Mouse (Mus musculus): ENCODE measurements at regions not wholly inside any gene's neighbourhood (a gene's known extent, or its start where the extent isn't known, plus 50 kb on each side); places are given as distances from the start of the nearest gene placed in this dataset.
"Not testable (repeated sequence)": the region's sequence is repeated elsewhere in the genome, so short reads cannot be mapped to it uniquely, and the experiment has no call there.

GRCm38 (mm10) chr16:15185714-15186113 lies 131.5 kb upstream of the Gm21897 start:
- Histone ChIP-seq H3K4me1 (ENCODE audit: control insufficient read depth, insufficient read depth, low read length) (no peaks in the 10 kb centered on the region), H3K27me3 (ENCODE audit: control insufficient read depth, insufficient read depth, low read length) (no peaks in the 10 kb centered on the region), H3K27ac (ENCODE audit: insufficient read depth, low read length) (no peak overlapping the region), H3K4me3 (replicated peaks; ENCODE audit: insufficient read depth, low read depth, low read length) (no peak overlapping the region)
- DNase-seq: no peak
- WGBS: 80% methylated on average over 1 of the region's 1 CpGs
- TF ChIP-seq POLR2A (IDR thresholded peaks at IDR 0.05; ENCODE audit: borderline replicate concordance, insufficient read depth, low read length): no peak
- TF ChIP-seq CTCF (IDR thresholded peaks at IDR 0.05; ENCODE audit: borderline replicate concordance, insufficient read depth, low read depth, low read length): no peak

GRCm38 (mm10) chr16:15194926-15195711 lies 122.1 kb upstream of the Gm21897 start:
- no peak for TF ChIP-seq POLR2A (IDR thresholded peaks at IDR 0.05; ENCODE audit: borderline replicate concordance, insufficient read depth, low read length)
- no peak for TF ChIP-seq CTCF (IDR thresholded peaks at IDR 0.05; ENCODE audit: borderline replicate concordance, insufficient read depth, low read depth, low read length)
- Histone ChIP-seq H3K27ac (ENCODE audit: insufficient read depth, low read length) (no peak overlapping the region), H3K4me3 (replicated peaks; ENCODE audit: insufficient read depth, low read depth, low read length) (no peak overlapping the region), H3K27me3 (ENCODE audit: control insufficient read depth, insufficient read depth, low read length) (no peaks in the 10 kb centered on the region), H3K4me1 (ENCODE audit: control insufficient read depth, insufficient read depth, low read length) (no peaks in the 10 kb centered on the region)
- DNase-seq: no peak
- 26% methylated on average over 6 of the region's 6 CpGs for WGBS

- H3K27ac ChIP-seq (ENCODE audit: insufficient read depth, low read length); H3K4me3 ChIP-seq (replicated peaks; ENCODE audit: insufficient read depth, low read depth, low read length); H3K27me3 ChIP-seq (ENCODE audit: control insufficient read depth, insufficient read depth, low read length); DNase-seq; H3K4me1 ChIP-seq (ENCODE audit: control insufficient read depth, insufficient read depth, low read length): not testable (repeated sequence)
- WGBS: 48% methylated on average over 8 of the region's 12 CpGs
Observed at GRCm38 (mm10) chr16:15195931-15196330, 121.3 kb upstream of the Gm21897 start.

GRCm38 (mm10) chr16:15196855-15197254 lies 120.4 kb upstream of the Gm21897 start:
- H3K4me1 ChIP-seq (ENCODE audit: control insufficient read depth, insufficient read depth, low read length): no peaks in the 10 kb centered on the region
- no peak overlapping the region for H3K4me3 ChIP-seq (replicated peaks; ENCODE audit: insufficient read depth, low read depth, low read length)
- H3K27me3 ChIP-seq (ENCODE audit: control insufficient read depth, insufficient read depth, low read length): no peaks in the 10 kb centered on the region
- TF ChIP-seq POLR2A (IDR thresholded peaks at IDR 0.05; ENCODE audit: borderline replicate concordance, insufficient read depth, low read length) (no peak), CTCF (IDR thresholded peaks at IDR 0.05; ENCODE audit: borderline replicate concordance, insufficient read depth, low read depth, low read length) (no peak)
- H3K27ac ChIP-seq (ENCODE audit: insufficient read depth, low read length): no peak overlapping the region
- no peak for DNase-seq

GRCm38 (mm10) chr16:15215921-15216320 lies 101.3 kb upstream of the Gm21897 start:
- no peaks in the 10 kb centered on the region for H3K27me3 ChIP-seq (ENCODE audit: control insufficient read depth, insufficient read depth, low read length)
- WGBS: 86% methylated on average over 2 of the region's 2 CpGs
- TF ChIP-seq CTCF (IDR thresholded peaks at IDR 0.05; ENCODE audit: borderline replicate concordance, insufficient read depth, low read depth, low read length): no peak
- no peaks in the 10 kb centered on the region for H3K4me1 ChIP-seq (ENCODE audit: control insufficient read depth, insufficient read depth, low read length)
- DNase-seq: no peak
- no peak overlapping the region for H3K4me3 ChIP-seq (replicated peaks; ENCODE audit: insufficient read depth, low read depth, low read length)
- no peak overlapping the region for H3K27ac ChIP-seq (ENCODE audit: insufficient read depth, low read length)

GRCm38 (mm10) chr16:15220961-15221547 lies 96.2 kb upstream of the Gm21897 start:
- TF ChIP-seq POLR2A (IDR thresholded peaks at IDR 0.05; ENCODE audit: borderline replicate concordance, insufficient read depth, low read length) (no peak), CTCF (IDR thresholded peaks at IDR 0.05; ENCODE audit: borderline replicate concordance, insufficient read depth, low read depth, low read length) (no peak)

GRCm38 (mm10) chr16:15237836-15238235 lies 79.4 kb upstream of the Gm21897 start:
- TF ChIP-seq CTCF (IDR thresholded peaks at IDR 0.05; ENCODE audit: borderline replicate concordance, insufficient read depth, low read depth, low read length) (no peak), POLR2A (IDR thresholded peaks at IDR 0.05; ENCODE audit: borderline replicate concordance, insufficient read depth, low read length) (no peak)
- no peak for DNase-seq
- H3K4me1 ChIP-seq (ENCODE audit: control insufficient read depth, insufficient read depth, low read length): no peaks in the 10 kb centered on the region

More at GRCm38 (mm10) chr16:15220961-15221547, 96.2 kb upstream of the Gm21897 start:
- H3K27me3 ChIP-seq (ENCODE audit: control insufficient read depth, insufficient read depth, low read length): no peaks in the 10 kb centered on the region
- no peak for DNase-seq
- no peak overlapping the region for H3K4me3 ChIP-seq (replicated peaks; ENCODE audit: insufficient read depth, low read depth, low read length)
- no peaks in the 10 kb centered on the region for H3K4me1 ChIP-seq (ENCODE audit: control insufficient read depth, insufficient read depth, low read length)
- no peak overlapping the region for H3K27ac ChIP-seq (ENCODE audit: insufficient read depth, low read length)
- whole genome bisulfite sequencing: 60% methylated on average over 4 of the region's 4 CpGs

GRCm38 (mm10) chr16:15238449-15238848 lies 78.8 kb upstream of the Gm21897 start:
- no peak overlapping the region for H3K27ac ChIP-seq (ENCODE audit: insufficient read depth, low read length)
- TF ChIP-seq POLR2A (IDR thresholded peaks at IDR 0.05; ENCODE audit: borderline replicate concordance, insufficient read depth, low read length) (no peak), CTCF (IDR thresholded peaks at IDR 0.05; ENCODE audit: borderline replicate concordance, insufficient read depth, low read depth, low read length) (no peak)
- no peaks in the 10 kb centered on the region for H3K27me3 ChIP-seq (ENCODE audit: control insufficient read depth, insufficient read depth, low read length)
- no peak overlapping the region for H3K4me3 ChIP-seq (replicated peaks; ENCODE audit: insufficient read depth, low read depth, low read length)
- H3K4me1 ChIP-seq (ENCODE audit: control insufficient read depth, insufficient read depth, low read length): no peaks in the 10 kb centered on the region
- DNase-seq: no peak

More at GRCm38 (mm10) chr16:15237836-15238235, 79.4 kb upstream of the Gm21897 start:
- H3K4me3 ChIP-seq (replicated peaks; ENCODE audit: insufficient read depth, low read depth, low read length): no peak overlapping the region
- H3K27ac ChIP-seq (ENCODE audit: insufficient read depth, low read length): no peak overlapping the region
- H3K27me3 ChIP-seq (ENCODE audit: control insufficient read depth, insufficient read depth, low read length): no peaks in the 10 kb centered on the region
